Mouse (Mus musculus) cerebellum, adult 11 months (tissue): ENCODE data around the gene Olfr1438-ps1.
"Not testable (repeated sequence)": the region's sequence is repeated elsewhere in the genome, so short reads cannot be mapped to it uniquely, and the experiment has no call there.

ENCODE experiments used
- DNase-seq: peaks from one replicate; pipeline ENCODE4 v3.0.0; 2022

Olfr1438-ps1 gene

DNA sequence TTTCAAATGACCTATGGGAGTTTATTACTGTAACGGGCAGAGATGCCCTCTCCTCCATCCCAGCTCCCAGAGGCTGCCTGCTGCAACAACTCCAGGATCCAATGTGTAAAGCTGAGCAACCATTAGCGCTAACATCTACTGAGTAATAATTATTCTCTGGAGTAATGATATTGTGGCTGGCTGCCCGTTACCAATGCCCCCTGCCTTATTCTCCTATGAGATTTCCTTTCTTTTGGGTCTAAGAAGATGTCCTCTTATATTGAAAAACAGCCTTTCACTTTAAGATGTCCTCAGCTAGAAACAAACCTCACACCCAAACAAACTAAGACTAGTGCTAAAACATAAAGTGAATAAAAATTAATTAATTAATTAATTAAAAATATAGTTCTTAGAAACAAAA, at the start of gene Olfr1438-ps1:
TSS of gene Olfr1438-ps1 (minus strand) at position 101 of the 400 bp plus-strand sequence.
- no peak for DNase-seq

DNA sequence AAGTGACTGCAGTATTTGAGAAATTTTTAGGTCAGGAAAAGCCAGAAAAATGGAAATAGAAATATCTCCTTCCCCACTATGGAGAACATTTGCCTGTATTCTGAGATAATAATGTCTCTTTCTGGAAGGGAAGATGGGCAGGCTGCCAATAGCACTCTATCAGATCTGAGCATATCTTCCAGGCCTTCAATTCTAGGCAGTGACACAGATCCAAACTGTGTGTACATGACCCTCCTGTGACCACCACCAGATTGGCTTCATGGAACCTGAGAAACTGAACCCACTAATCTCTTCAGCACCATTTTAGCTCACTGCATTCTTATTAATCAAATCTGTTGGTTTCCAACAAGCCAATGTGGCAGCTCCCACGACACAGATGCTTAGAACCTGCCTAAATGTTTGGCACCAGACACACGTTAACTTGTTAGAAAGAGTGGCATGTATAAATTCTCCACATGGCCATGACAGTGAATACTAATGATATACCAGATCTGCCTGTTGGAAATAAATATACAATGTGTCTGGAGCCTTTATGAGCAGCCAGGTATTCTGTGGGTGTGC, 38.8 kb upstream of the Olfr1438-ps1 start:
- no peak for DNase-seq

DNA sequence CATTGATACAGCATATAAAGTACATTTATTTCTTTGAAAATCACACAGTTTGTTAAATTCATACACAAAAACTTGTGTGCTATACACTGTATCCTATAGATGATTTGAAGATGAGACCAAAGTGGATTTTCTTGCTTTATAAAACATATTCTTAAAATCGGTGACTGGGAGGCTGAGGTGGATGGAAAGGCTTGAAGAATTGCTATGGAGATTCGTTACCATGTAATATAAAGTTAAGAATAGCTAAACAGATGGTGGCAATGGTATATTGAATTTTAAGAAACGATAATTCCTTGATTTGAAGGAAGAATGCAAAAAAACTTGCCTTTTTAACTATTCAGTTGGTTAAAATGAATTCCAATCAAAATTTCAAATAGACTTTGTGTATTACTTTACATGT, 37.3 kb upstream of the Olfr1438-ps1 start:
- DNase-seq = no peak

DNA sequence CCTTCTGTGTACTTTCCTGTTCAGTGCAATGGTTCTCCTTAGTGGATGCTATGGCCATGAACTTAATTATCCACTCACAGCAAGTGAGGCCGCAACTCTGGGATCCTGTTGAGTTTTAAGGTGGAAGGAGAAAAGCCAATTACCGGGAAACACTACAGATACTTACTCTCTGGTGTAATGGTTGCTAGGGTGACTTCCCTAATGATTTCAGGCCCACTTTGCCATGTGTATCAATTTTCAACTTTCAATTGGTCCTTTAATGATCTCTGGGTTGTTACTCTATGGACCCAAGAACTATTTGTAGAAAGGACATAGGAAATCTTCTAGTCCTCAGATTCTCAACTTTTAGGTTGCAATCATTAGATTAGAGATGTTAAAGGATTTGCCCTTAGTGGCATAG, 10.7 kb downstream of the Olfr1438-ps1 start, which contains the start of gene Olfr1437:
TSS of gene Olfr1437 (minus strand) at position 101 of the 400 bp plus-strand sequence.
- no peak for DNase-seq

DNA sequence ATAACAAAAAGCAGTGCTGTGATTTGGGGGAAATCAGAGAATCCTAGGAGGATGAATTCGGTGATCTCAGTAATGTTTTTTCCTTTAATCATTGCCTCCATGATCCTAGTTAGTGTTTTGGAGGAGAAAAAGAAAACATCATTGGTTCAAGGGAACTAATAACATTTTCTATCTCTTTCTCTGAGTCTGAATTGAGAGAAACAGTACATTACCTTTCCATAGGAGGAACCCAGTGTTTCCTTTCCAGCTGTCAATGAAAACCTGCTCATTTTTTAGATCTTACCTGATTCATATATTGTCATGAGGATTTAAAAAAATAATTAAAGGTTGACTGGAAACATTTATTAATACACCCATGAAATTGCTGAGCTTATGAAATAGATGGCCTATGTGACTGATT, 36.7 kb downstream of the Olfr1438-ps1 start, which contains the start of gene Olfr1436:
TSS of gene Olfr1436 (minus strand) at position 101 of the 400 bp plus-strand sequence.
- DNase-seq = not testable (repeated sequence)

DNA sequence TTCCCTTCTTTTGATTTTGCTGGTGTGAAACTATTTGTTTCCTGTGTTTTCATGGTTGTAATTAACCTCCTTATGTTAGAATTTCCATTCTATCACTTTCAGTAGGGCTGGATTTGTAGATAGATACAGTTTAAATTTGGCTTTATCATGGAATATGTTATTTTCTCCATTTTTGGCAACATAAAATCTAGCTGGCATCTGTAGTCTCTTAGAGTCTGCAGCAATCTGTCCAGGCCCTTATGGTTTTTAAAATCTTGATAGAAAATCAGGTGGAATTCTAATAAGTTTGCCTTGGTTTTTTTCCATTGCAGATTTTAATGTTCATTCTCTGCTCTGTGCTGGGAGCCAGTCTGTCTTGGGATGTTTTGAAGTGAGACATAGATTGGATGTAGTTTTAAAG, 42.7 kb downstream of the Olfr1438-ps1 start:
- no peak for DNase-seq

DNA sequence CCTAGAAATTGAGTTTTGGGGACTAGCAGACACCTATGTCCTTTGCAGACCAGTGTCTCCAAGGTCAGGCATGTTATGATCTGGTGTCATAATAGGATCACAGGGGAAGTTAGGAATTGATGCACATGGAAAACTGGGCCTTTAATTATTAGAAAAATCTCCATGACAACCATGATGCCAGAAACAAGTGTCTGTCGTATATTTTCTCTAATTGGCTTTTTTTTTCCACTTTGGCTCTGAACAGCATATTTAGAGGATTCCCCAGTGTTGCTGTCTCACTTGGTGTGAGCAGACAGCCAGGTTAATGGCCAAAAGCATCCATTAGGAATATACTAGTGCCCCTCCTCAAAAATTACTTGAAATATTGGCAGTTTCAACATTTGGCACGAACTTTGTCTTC, 56.2 kb downstream of the Olfr1438-ps1 start, which contains the start of gene Olfr1434:
TSS of gene Olfr1434 (plus strand) at position 301 of the 400 bp plus-strand sequence.
- DNase-seq = no peak
